Mouse (Mus musculus) intestine, postnatal 0 days (tissue): Measurements from ENCODE around the gene Fbl. TPM values are rescaled to one million over a fixed set of nuclear protein-coding genes. Genes with fewer than 3 reads are reported as not detected.

Experiments
- ATAC-seq: fragments of 200-750 bp; cut with Nextera tagmentation; 2 replicates; pipeline ENCODE4 v1.8.0; 2017; ENCODE audit warnings: mild to moderate bottlenecking, moderate TSS enrichment, moderate library complexity
- H3K27ac ChIP-seq: fragments of 300-500 bp; sonication (generic); 2 replicates; pipeline ENCODE4 v1.5.1; 2014; ENCODE audit warnings: mild to moderate bottlenecking, low read depth, low read length, moderate library complexity
- H3K27me3 ChIP-seq: fragments of 300-500 bp; sonication (generic); replicated peaks from 2 replicates; pipeline ENCODE4 v1.6.1; 2014; ENCODE audit warnings: low read length, mixed read lengths; ENCODE audit not compliant: control insufficient read depth, insufficient read depth
- H3K36me3 ChIP-seq: fragments of 300-500 bp; sonication (generic); 2 replicates; pipeline ENCODE4 v1.6.1; 2014; ENCODE audit warnings: mild to moderate bottlenecking, moderate library complexity; ENCODE audit not compliant: control insufficient read depth, insufficient read depth
- H3K4me1 ChIP-seq: fragments of 300-500 bp; sonication (generic); replicated peaks from 2 replicates; pipeline ENCODE4 v1.6.1; 2014; ENCODE audit warnings: antibody characterized with exemption, low read length, mixed read lengths; ENCODE audit not compliant: control insufficient read depth, insufficient read depth
- H3K4me2 ChIP-seq: fragments of 300-500 bp; sonication (generic); replicated peaks from 2 replicates; pipeline ENCODE4 v1.6.1; 2014; ENCODE audit warnings: low read depth, mild to moderate bottlenecking, moderate library complexity
- H3K4me3 ChIP-seq: fragments of 300-500 bp; sonication (generic); 2 replicates; pipeline ENCODE4 v1.5.1; 2014; ENCODE audit warnings: low read depth, low read length
- H3K9ac ChIP-seq: fragments of 300-500 bp; sonication (generic); 2 replicates; pipeline ENCODE4 v1.6.1; 2014; ENCODE audit warnings: mild to moderate bottlenecking, low read depth, low read length
- H3K9me3 ChIP-seq: fragments of 300-500 bp; sonication (generic); 2 replicates; pipeline ENCODE4 v1.6.1; 2016; ENCODE audit warnings: mixed run types; ENCODE audit not compliant: control insufficient read depth
- CTCF ChIP-seq: sonication (generic); IDR thresholded peaks from 2 replicates; pipeline ENCODE4 v1.5.1; 2016; ENCODE audit warnings: low read depth, mild to moderate bottlenecking, control low read depth, antibody characterized with exemption, moderate library complexity
- WGBS: fragments of 180-500 bp; shearing (Covaris S2); extraction: QIAGEN DNeasy Blood & Tissue Kit; methylation state at CpG from one replicate; pipeline ENCODE4 v1.1.7; 2014; 5-methylcytosine and 5-hydroxymethylcytosine counted together
- polyA plus RNA-seq: library from polyadenylated mRNA; unstranded; fragments of >200 nt; fragmentation: Nextera tagmentation; extraction: Ambion mirVana; gene quantifications from 2 replicates; pipeline ENCODE4 v1.2.1, GENCODE M21; 2015

Fbl gene
- polyA plus RNA-seq, 1 experiment from 2014 or later, result 60.6 TPM

DNA sequence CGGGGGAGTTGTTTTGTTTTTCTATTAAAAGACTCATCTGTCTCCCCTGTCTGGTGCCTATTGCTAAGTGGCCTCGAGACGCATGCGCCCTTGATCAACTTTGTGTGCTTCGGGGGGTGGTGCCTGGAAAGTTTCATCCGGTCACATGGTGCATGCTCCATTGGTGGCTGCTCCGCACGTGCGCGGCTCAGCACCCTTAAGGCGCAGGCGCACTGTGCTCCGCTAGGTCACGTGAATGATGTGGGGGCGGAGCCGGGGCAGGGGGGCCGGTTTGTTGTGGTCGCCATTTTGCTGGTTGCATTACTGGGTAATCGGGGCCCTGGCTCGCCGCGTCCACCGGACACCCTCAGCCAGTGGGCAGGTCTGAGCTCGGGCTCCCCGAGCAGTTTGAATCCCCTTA is 9.7 kb downstream of the Fbl start, which contains the start of gene Dyrk1b:
Gene Dyrk1b, plus strand, starts transcription at position 242 of the 400 bp plus-strand sequence.
- 2% methylated on average over 25 of the region's 25 CpGs for WGBS

DNA sequence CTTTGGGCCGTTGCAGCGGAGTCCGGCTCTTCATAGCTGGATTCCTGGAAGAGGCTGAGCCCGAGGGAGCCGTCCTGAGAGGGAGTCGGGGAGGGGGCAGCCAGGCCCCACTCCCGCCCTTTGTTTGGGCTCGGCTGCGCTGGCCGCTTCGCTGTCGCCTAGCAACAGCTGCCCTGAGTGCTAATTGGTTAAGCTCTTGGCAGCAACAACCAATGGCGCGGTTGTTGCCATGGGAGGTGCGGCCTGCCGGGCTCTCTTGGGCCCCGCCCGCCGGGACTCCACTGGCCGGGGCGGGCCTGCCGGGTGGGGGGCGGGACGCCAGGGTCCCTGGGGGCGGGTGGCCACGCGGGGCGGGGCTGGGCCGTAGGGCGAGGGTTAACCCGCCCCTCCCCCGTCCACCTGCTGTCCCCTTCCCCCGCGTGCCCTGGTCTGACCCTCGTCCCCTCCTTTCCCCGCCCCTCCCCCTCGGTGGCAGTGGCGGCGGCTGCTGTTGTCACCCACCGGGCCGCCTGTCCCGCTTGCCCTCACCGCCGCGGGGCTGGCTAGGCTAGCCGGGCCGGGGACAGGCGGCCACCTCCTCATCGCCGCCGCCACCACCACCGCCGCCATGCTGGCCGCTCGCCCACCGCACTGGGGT is 10.3 kb downstream of the Fbl start:
- Histone ChIP-seq H3K27me3 (no peaks in the 10 kb centered on the region), H3K4me3 (peak overlapping the region; percentile 88), H3K27ac (peak overlapping the region; percentile 71), H3K4me2 (peak overlapping the region; percentile 96), H3K9ac (peak overlapping the region; percentile 85), H3K4me1 (no peaks in the 10 kb centered on the region), H3K9me3 (no peaks in the 10 kb centered on the region), H3K36me3 (peaks cover 69% of the 10 kb centered on the region)
- under 1% methylated on average over 46 of the region's 56 CpGs for WGBS
- ATAC-seq, result peak; percentile 96
- TF ChIP-seq CTCF, result no peak

More for the DNA sequence above, 9.7 kb downstream of the Fbl start, which contains the start of gene Dyrk1b:
- H3K36me3 ChIP-seq, result peaks cover 65% of the 10 kb centered on the region
- no peak for TF ChIP-seq CTCF
- H3K4me3 ChIP-seq, result peak within 1 kb of the TSS; percentile 88
- H3K27ac ChIP-seq, result peak within 1 kb of the TSS; percentile 71
- peak; percentile 88 for ATAC-seq
- H3K4me2 ChIP-seq, result peak within 1 kb of the TSS; percentile 96
- no peaks in the 10 kb centered on the region for H3K9me3 ChIP-seq
- H3K27me3 ChIP-seq, result no peaks in the 10 kb centered on the region
- peak within 1 kb of the TSS; percentile 85 for H3K9ac ChIP-seq
- no peaks in the 10 kb centered on the region for H3K4me1 ChIP-seq

DNA sequence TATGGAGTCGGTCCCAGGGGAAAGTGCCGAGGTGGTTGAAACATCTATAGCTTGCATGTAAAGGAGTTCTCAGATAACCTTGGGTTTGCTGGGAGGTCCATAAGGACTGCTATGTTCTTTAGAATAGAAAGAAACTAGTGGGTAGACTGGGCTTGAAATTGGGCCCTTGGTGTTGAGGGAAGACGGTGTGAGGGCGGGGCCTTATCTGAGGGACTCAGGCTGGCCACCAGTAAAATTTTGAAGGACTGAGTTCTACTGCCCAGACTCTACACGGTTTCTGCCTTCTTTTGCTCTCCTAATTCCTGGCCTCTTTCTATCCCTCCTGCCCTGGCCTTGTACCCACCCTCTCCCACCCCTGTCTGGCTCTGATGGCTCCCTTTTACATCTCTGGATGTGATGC is 11.4 kb downstream of the Fbl start:
- WGBS, result 70% methylated on average over 5 of the region's 5 CpGs
- Histone ChIP-seq H3K4me1 (no peaks in the 10 kb centered on the region), H3K9ac (0 out of 2 replicates have a peak overlapping the region, but pooled peaks have one; percentile 85), H3K9me3 (no peaks in the 10 kb centered on the region), H3K36me3 (peaks cover 69% of the 10 kb centered on the region), H3K4me2 (peak overlapping the region; percentile 96), H3K27ac (no peak overlapping the region), H3K4me3 (peak overlapping the region; percentile 88; the same call in 1 of the 2 replicates), H3K27me3 (no peaks in the 10 kb centered on the region)
- no peak for ATAC-seq
- TF ChIP-seq CTCF, result no peak

DNA sequence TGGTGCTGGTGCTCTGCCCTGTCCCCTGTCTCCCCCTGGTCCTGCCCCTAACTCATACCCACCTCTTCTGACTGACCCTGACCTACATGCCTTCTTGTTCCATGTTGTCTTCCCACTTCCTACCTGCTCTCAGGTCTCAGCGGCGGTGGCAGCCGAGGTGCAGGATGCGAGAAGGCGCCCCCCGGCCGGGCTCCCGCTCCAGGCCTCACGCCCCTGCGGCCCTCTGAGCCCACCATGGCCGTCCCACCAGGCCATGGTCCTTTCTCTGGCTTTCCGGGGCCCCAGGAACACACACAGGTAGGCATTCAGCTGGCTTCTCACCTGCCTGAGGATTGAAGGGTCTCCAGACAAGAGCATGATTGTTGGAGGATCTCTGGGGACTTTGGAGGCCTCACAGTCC is 11.9 kb downstream of the Fbl start:
- Histone ChIP-seq H3K4me2 (no peak overlapping the region), H3K4me3 (no peak overlapping the region), H3K4me1 (no peaks in the 10 kb centered on the region), H3K36me3 (peaks cover 69% of the 10 kb centered on the region), H3K27me3 (no peaks in the 10 kb centered on the region), H3K9me3 (no peaks in the 10 kb centered on the region), H3K9ac (no peak overlapping the region), H3K27ac (no peak overlapping the region)
- no peak for ATAC-seq
- TF ChIP-seq CTCF, result no peak
- 96% methylated on average over 12 of the region's 12 CpGs for WGBS

DNA sequence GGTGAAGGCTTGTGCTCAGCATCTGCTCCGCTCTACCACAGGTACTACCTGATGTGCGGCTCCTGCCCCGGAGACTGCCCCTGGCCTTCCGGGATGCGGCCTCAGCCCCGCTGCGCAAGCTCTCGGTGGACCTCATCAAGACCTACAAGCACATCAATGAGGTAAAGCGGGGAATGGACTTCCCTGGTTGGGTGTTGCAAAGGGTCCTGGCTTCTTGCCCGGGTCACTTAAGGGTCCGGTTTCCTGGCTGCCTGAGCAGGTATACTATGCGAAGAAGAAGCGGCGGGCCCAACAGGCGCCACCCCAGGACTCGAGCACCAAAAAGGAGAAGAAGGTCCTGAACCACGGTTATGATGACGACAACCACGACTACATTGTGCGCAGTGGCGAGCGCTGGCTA is 12.8 kb downstream of the Fbl start:
- WGBS, result 96% methylated on average over 22 of the region's 22 CpGs
- Histone ChIP-seq H3K9me3 (no peaks in the 10 kb centered on the region), H3K4me1 (no peaks in the 10 kb centered on the region), H3K9ac (no peak overlapping the region), H3K4me2 (no peak overlapping the region), H3K4me3 (no peak overlapping the region), H3K27ac (no peak overlapping the region), H3K27me3 (no peaks in the 10 kb centered on the region), H3K36me3 (peaks cover 68% of the 10 kb centered on the region)
- ATAC-seq, result no peak
- TF ChIP-seq CTCF, result no peak

DNA sequence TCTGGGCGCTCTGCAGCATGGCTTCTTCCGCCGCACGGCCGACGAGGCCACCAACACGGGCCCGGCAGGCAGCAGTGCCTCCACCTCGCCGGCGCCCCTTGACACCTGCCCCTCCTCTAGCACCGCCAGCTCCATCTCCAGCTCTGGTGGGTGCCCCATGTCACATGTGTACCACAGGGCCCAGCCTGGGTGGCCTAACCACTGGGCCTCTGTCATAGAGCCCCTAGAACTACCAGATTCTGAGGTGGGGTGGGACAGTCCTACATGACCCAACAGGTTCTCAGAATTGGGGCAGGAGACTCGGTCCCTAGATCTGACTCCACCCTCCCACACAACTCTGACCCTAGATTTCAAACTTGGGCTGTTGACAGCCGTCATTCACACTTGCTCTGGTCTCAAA is 16.4 kb downstream of the Fbl start:
- 94% methylated on average over 14 of the region's 14 CpGs for WGBS
- no peak overlapping the region for H3K4me3 ChIP-seq
- H3K4me2 ChIP-seq, result no peak overlapping the region
- H3K27me3 ChIP-seq, result no peaks in the 10 kb centered on the region
- H3K36me3 ChIP-seq, result peaks cover 78% of the 10 kb centered on the region
- H3K9me3 ChIP-seq, result no peaks in the 10 kb centered on the region
- no peak overlapping the region for H3K9ac ChIP-seq
- ATAC-seq, result no peak
- H3K27ac ChIP-seq, result no peak overlapping the region
- no peaks in the 10 kb centered on the region for H3K4me1 ChIP-seq
- no peak for TF ChIP-seq CTCF
